11 mouse cellular contexts compared by ENCODE assay signal in the genomic region with DNA sequence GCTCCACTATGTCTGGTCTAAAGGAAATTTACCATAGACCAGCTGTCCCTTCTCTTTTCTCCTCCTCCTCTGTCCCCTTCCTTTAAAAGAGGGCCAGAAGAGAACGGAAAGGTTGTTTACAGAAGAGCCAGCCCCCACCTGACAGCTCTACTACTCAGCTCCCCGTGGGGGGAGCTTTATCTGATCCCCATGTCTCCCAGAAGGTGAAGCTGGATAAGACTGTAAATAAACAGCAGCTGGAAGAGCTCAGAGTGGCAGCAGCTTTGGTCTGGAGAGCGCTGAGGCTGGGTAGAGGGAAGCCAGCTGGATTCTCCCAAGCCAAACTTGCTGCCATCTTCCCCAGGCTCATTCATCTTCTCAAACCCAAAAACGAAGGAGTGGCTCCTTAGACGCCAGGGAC. TPM values are rescaled to one million over a fixed set of nuclear protein-coding genes. Genes with fewer than 3 reads are reported as not detected.
DNase-seq lines count a peak whose midpoint lies in the region; ATAC-seq lines count a peak whose summit lies in the region.
"Had no signal": no experiment of that assay in that cellular context is flagged by ENCODE, and none has a peak within 500 bp of the region (broad histone marks: within the 10 kb centered on the region; RNA-seq: fewer than 3 reads in every experiment).

No protein-coding gene starts in this region.

- H3K27ac ChIP-seq in intestine, embryonic 16.5 days (ENCODE audit: low read length), result 0 out of 2 replicates have a peak overlapping the region, but pooled peaks have one; percentile 13
- H3K27ac ChIP-seq: limb, embryonic 12.5 days had no signal

- no peaks in the 10 kb centered on the region for H3K27me3 ChIP-seq in intestine, embryonic 16.5 days (replicated peaks; ENCODE audit: control insufficient read depth, insufficient read depth, low read length)
- H3K27me3 ChIP-seq: limb, embryonic 12.5 days had no signal

- no peaks in the 10 kb centered on the region for H3K36me3 ChIP-seq in intestine, embryonic 16.5 days (ENCODE audit: control insufficient read depth, insufficient read depth, low read length)
- H3K36me3 ChIP-seq: limb, embryonic 12.5 days had no signal

- H3K4me2 ChIP-seq in intestine, embryonic 16.5 days (ENCODE audit: low read depth, low read length), result no peak overlapping the region
- H3K4me2 ChIP-seq: limb, embryonic 12.5 days had no signal

- H3K9ac ChIP-seq in intestine, embryonic 16.5 days (ENCODE audit: low read depth, low read length), result no peak overlapping the region
- H3K9ac ChIP-seq: limb, embryonic 12.5 days had no signal

- no peak overlapping the region for H3K4me3 ChIP-seq in intestine, embryonic 16.5 days (ENCODE audit: low read length)
- H3K4me3 ChIP-seq: limb, embryonic 12.5 days had no signal

- DNase-seq in embryo, embryonic 11.5 days (ENCODE audit: low read depth, low spot score), result peak; percentile 11
- DNase-seq in embryo, embryonic 11 days, result no peak
- DNase-seq in kidney, postnatal 4 days, result peak; percentile 61 to 64
- DNase-seq in kidney, adult 18-20 months, result no peak
- DNase-seq in frontal cortex, postnatal 10 days (ENCODE audit: low spot score in 2 of 2), result no peak
- no peak for DNase-seq in right cerebral cortex, postnatal 36 days (ENCODE audit: low spot score in 2 of 2)
- DNase-seq: adrenal gland, adult 8-10 months; cerebellum, postnatal 25 days had no signal

- WGBS in intestine, embryonic 16.5 days, result 19% methylated on average over 5 of the region's 5 CpGs

- H3K4me1 ChIP-seq in intestine, embryonic 16.5 days (ENCODE audit: control insufficient read depth, insufficient read depth, low read length), result peaks cover 24% of the 10 kb centered on the region

- peak; percentile 70 for ATAC-seq in intestine, embryonic 16.5 days
- peak; percentile 44 for ATAC-seq in megakaryocyte progenitor cell, adult 5-6 weeks (replicated peaks; ENCODE audit: poor library complexity)

- H3K9me3 ChIP-seq in intestine, embryonic 16.5 days (ENCODE audit: control insufficient read depth, low read length), result no peaks in the 10 kb centered on the region
- H3K9me3 ChIP-seq: limb, embryonic 12.5 days had no signal

RNA-seq across cellular contexts. Expression of a gene that starts 5.9 kb away (rescaled TPM):
- 72.4 and 81.8 TPM in 2 replicates for polyA plus RNA-seq in intestine, embryonic 16.5 days (2015; fragmentation: Nextera tagmentation; extraction: Ambion mirVana)
- total RNA-seq in megakaryocyte progenitor cell, adult 5-6 weeks (2015), result 10.8 and 20.4 TPM in 2 replicates
- 8.7 and 15.3 TPM in 2 replicates for total RNA-seq in megakaryocyte progenitor cell, adult 5-6 weeks (2017)

RNA-seq across cellular contexts. Expression of a gene that starts 41.0 kb away (rescaled TPM):
- polyA plus RNA-seq in intestine, embryonic 16.5 days (2015; fragmentation: Nextera tagmentation; extraction: Ambion mirVana), result 65.0 and 65.6 TPM in 2 replicates
- 30.7 and 36.6 TPM in 2 replicates for total RNA-seq in megakaryocyte progenitor cell, adult 5-6 weeks (2015)
- 35.6 and 42.0 TPM in 2 replicates for total RNA-seq in megakaryocyte progenitor cell, adult 5-6 weeks (2017)

Comparison
In these comparisons a context has a peak if more than half of its experiments do, and no peak if none do; other contexts are left out.
1. DNase-seq: peak in embryo, embryonic 11.5 days (single experiment) and kidney, postnatal 4 days (2 of 2); none in embryo, embryonic 11 days (single experiment), kidney, adult 18-20 months (single experiment), frontal cortex, postnatal 10 days (0 of 2) and right cerebral cortex, postnatal 36 days (0 of 2).